Comparison of ENCODE assay signal across 8 mouse cellular contexts in the genomic region with DNA sequence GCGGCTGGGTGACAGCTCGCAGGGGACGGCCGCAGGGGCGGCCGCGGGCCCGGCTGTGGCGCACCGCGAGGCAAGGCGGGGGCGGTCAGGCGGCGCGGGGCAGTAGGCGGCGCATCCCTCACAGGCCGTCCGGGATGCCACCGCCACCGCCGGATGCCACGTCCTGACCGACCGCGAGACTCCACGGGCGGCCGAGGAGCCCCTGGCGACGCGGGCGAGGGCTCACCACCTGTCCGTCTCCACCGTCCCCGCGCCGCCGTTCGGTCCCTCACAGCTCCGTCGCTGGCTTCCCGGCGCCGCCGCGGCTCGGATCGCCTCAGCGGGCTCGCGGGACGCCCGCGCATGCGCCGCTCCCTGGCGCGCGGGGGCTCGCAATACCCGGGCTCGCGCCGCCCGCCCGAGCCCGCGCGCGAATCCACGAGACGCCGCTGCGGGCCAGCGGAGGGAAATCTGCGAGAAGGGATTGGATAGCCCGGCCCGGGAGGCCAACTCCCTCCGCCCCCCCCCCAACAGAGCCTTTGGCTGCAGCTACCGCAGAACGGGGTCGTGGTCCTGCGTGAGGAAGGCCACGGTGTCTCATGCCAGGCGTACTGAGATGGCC. TPM values are rescaled to one million over a fixed set of nuclear protein-coding genes. Genes with fewer than 3 reads are reported as not detected.
DNase-seq lines count a peak whose midpoint lies in the region; ATAC-seq and TF ChIP-seq lines count a peak whose summit lies in the region.

A gene (minus strand): TSS at position 371 of the 601 bp plus-strand sequence.

- no peak for TF ChIP-seq CTCF in heart, postnatal 0 days (IDR thresholded peaks at IDR 0.05; ENCODE audit: low read depth)

- peak; percentile 91 for ATAC-seq in forebrain, embryonic 12.5 days (ENCODE audit: low FRiP score)
- ATAC-seq in heart, postnatal 0 days (ENCODE audit: insufficient read depth, low read depth): peak; percentile 83
- peak; percentile 85; the same call in 1 of the 2 replicates for ATAC-seq in lung, embryonic 15.5 days (ENCODE audit: borderline replicate concordance, extremely low read depth, low FRiP score, low TSS enrichment)
- ATAC-seq in monocyte, adult 5-6 weeks (replicated peaks; ENCODE audit: insufficient number of reproducible peaks, low FRiP score, low TSS enrichment, poor library complexity, severe bottlenecking): no peak

- no peaks in the 10 kb centered on the region for H3K36me3 ChIP-seq in forebrain, embryonic 12.5 days (replicated peaks)
- no peaks in the 10 kb centered on the region for H3K36me3 ChIP-seq in heart, postnatal 0 days (replicated peaks; ENCODE audit: control insufficient read depth, insufficient read depth, low read length)
- no peaks in the 10 kb centered on the region for H3K36me3 ChIP-seq in lung, embryonic 15.5 days

- no peak within 1 kb of the TSS for H3K27ac ChIP-seq in brown adipose tissue, adult 24 weeks (replicated peaks; ENCODE audit: low read depth, low read length)
- H3K27ac ChIP-seq in forebrain, embryonic 12.5 days: peak within 1 kb of the TSS; percentile 93
- no peak within 1 kb of the TSS for H3K27ac ChIP-seq in heart, postnatal 0 days (ENCODE audit: low read depth)
- no peak within 1 kb of the TSS for H3K27ac ChIP-seq in lung, embryonic 15.5 days

- no peaks in the 10 kb centered on the region for H3K9me3 ChIP-seq in forebrain, embryonic 12.5 days
- H3K9me3 ChIP-seq in heart, postnatal 0 days (replicated peaks; ENCODE audit: control insufficient read depth, low read length): no peaks in the 10 kb centered on the region
- H3K9me3 ChIP-seq in lung, embryonic 15.5 days: no peaks in the 10 kb centered on the region

- H3K4me1 ChIP-seq in brown adipose tissue, adult 24 weeks (ENCODE audit: control insufficient read depth, insufficient read depth, insufficient read length, low read length): no peaks in the 10 kb centered on the region
- peaks cover 7% of the 10 kb centered on the region; the same call in 1 of the 2 replicates for H3K4me1 ChIP-seq in forebrain, embryonic 12.5 days
- H3K4me1 ChIP-seq in heart, postnatal 0 days (ENCODE audit: control insufficient read depth, insufficient read depth): peaks cover 6% of the 10 kb centered on the region; the same call in 1 of the 2 replicates
- H3K4me1 ChIP-seq in lung, embryonic 15.5 days: peaks cover 12% of the 10 kb centered on the region

- H3K4me2 ChIP-seq in forebrain, embryonic 12.5 days: peak within 1 kb of the TSS; percentile 93
- peak within 1 kb of the TSS; percentile 80 for H3K4me2 ChIP-seq in heart, postnatal 0 days (ENCODE audit: low read depth, low read length)
- peak within 1 kb of the TSS; percentile 96 for H3K4me2 ChIP-seq in lung, embryonic 15.5 days

- under 1% methylated on average over 82 of the region's 87 CpGs for WGBS in forebrain, embryonic 12.5 days
- under 1% methylated on average over 83 of the region's 87 CpGs for WGBS in heart, postnatal 0 days
- 1% methylated on average over 82 of the region's 87 CpGs for WGBS in lung, embryonic 15.5 days

- no peak for TF ChIP-seq EP300 in heart, postnatal 0 days (IDR thresholded peaks at IDR 0.05; ENCODE audit: low read depth)

- DNase-seq in Muller cell, postnatal 12 days (ENCODE audit: inconsistent ontology term): peak; percentile 89
- DNase-seq in heart, postnatal 0 days (ENCODE audit: low spot score): no peak
- peak; percentile 85 for DNase-seq in layer of hippocampus, adult 9-11 months
- DNase-seq in retina, postnatal 1 day: peak; percentile 91

- H3K9ac ChIP-seq in forebrain, embryonic 12.5 days: peak within 1 kb of the TSS; percentile 96
- H3K9ac ChIP-seq in heart, postnatal 0 days (replicated peaks; ENCODE audit: low read depth, low read length): peak within 1 kb of the TSS; percentile 29; the same call in 1 of the 2 replicates
- H3K9ac ChIP-seq in lung, embryonic 15.5 days: peak within 1 kb of the TSS; percentile 13; the same call in 1 of the 2 replicates

- peaks cover 47% of the 10 kb centered on the region for H3K27me3 ChIP-seq in forebrain, embryonic 12.5 days
- H3K27me3 ChIP-seq in heart, postnatal 0 days (ENCODE audit: control insufficient read depth, insufficient read depth, low read length): peaks cover 96% of the 10 kb centered on the region
- peaks cover 93% of the 10 kb centered on the region for H3K27me3 ChIP-seq in lung, embryonic 15.5 days

- H3K4me3 ChIP-seq in brown adipose tissue, adult 24 weeks (ENCODE audit: insufficient read depth, low read depth, low read length): peak within 1 kb of the TSS; percentile 70
- peak within 1 kb of the TSS; percentile 93 for H3K4me3 ChIP-seq in forebrain, embryonic 12.5 days (replicated peaks)
- H3K4me3 ChIP-seq in heart, postnatal 0 days (ENCODE audit: low read depth, low read length): peak within 1 kb of the TSS; percentile 56
- peak within 1 kb of the TSS; percentile 53 for H3K4me3 ChIP-seq in lung, embryonic 15.5 days

RNA-seq across cellular contexts. Expression of the gene that starts here (rescaled TPM):
- polyA plus RNA-seq in brown adipose tissue, adult 24 weeks (2012; ENCODE audit: insufficient read depth, insufficient read length, missing spikeins): not detected in 2 replicates
- polyA plus RNA-seq in forebrain, embryonic 12.5 days (2016; fragmentation: Nextera tagmentation; extraction: Ambion mirVana): 12.3 and 13.8 TPM in 2 replicates
- 0.08 and 11.6 TPM in 2 replicates for total RNA-seq in heart, postnatal 0 days (2014; rRNA removed; ENCODE audit: low replicate concordance)
- 0.16 and 0.21 TPM in 2 replicates for polyA plus RNA-seq in heart, postnatal 0 days (2015; fragmentation: Nextera tagmentation; extraction: Ambion mirVana)
- polyA plus RNA-seq in lung, embryonic 15.5 days (2015; fragmentation: Nextera tagmentation; extraction: Ambion mirVana): 0.27 and 0.29 TPM in 2 replicates
- 0.19 TPM in 1 of 3 replicates, not detected in the others for total RNA-seq in monocyte, adult 5-6 weeks (2017)

Comparison
In these comparisons a context has a peak if more than half of its experiments do, and no peak if none do; other contexts are left out.
1. RNA of the gene that starts here (polyA plus RNA-seq): 12.3 to 13.8 TPM in forebrain, embryonic 12.5 days; 0.27 to 0.29 TPM in lung, embryonic 15.5 days, 0.16 to 0.21 TPM in heart, postnatal 0 days and not detected in brown adipose tissue, adult 24 weeks; every median in the first group is over 10 times any median in the second.
2. Peak in ATAC-seq, H3K4me3 ChIP-seq, H3K9ac ChIP-seq and H3K4me2 ChIP-seq in lung, embryonic 15.5 days; RNA of the gene not detected or under 1 TPM.
3. H3K9ac ChIP-seq: peak in every context shown above with its lines; median percentile 96 in forebrain, embryonic 12.5 days; 29 in heart, postnatal 0 days; 13 in lung, embryonic 15.5 days.
4. Peak in every context shown above with its lines, with median percentiles within 50 percentile points of each other: H3K4me3 ChIP-seq and H3K4me2 ChIP-seq.